Mouse (Mus musculus): ENCODE data around the gene Nipal3.

GRCm38 (mm10) chr4:135501587-135501986, 6.7 kb upstream of the Nipal3 start:
- TF ChIP-seq POLR2A (IDR thresholded peaks at IDR 0.05; ENCODE audit: low read depth, low read length), result no peak
- TF ChIP-seq CTCF (IDR thresholded peaks at IDR 0.05; ENCODE audit: borderline replicate concordance, insufficient read depth, low read length), result no peak
